8 mouse cellular contexts compared by ENCODE assay signal in genomic region chr1:133800948-133801393, GRCm38 (mm10). TPM values are rescaled to one million over a fixed set of nuclear protein-coding genes. Genes with fewer than 3 reads are reported as not detected.
DNase-seq lines count a peak whose midpoint lies in the region; ATAC-seq and TF ChIP-seq lines count a peak whose summit lies in the region.

Atp2b4 (minus strand) TSS chr1:133801041.

- peak; percentile 59 for DNase-seq in A20 (ENCODE audit: low read depth, low spot score)
- peak; percentile 95 to 97 for DNase-seq in heart, adult 9 months (ENCODE audit: low spot score in 2 of 2)
- peak; percentile 84 to 93 for DNase-seq in monocyte, adult 2 months (ENCODE audit: low read depth in 1 of 2, low spot score in 2 of 2)
- peak; percentile 87 to 92 for DNase-seq in spleen, postnatal 36 days (ENCODE audit: low spot score in 2 of 2)

- no peaks in the 10 kb centered on the region for H3K27me3 ChIP-seq in kidney, embryonic 14.5 days (ENCODE audit: control insufficient read depth, insufficient read depth, low read length)
- no peaks in the 10 kb centered on the region for H3K27me3 ChIP-seq in limb, embryonic 15.5 days

- peak within 1 kb of the TSS; percentile 55; the same call in 1 of the 2 replicates for H3K9ac ChIP-seq in kidney, embryonic 14.5 days (ENCODE audit: low read depth, low read length)
- H3K9ac ChIP-seq in limb, embryonic 15.5 days = peak within 1 kb of the TSS; percentile 51

- TF ChIP-seq CTCF in bone marrow macrophage, adult 2 months (IDR thresholded peaks at IDR 0.05; ENCODE audit: low read depth, low read length) = no peak
- no peak for TF ChIP-seq CTCF in embryonic fibroblast, embryonic 13.5 days (IDR thresholded peaks at IDR 0.05; ENCODE audit: borderline replicate concordance, insufficient read depth, low read length)

- H3K36me3 ChIP-seq in kidney, embryonic 14.5 days (ENCODE audit: control insufficient read depth, insufficient read depth, low read length) = no peaks in the 10 kb centered on the region
- no peaks in the 10 kb centered on the region for H3K36me3 ChIP-seq in limb, embryonic 15.5 days

- no peak within 1 kb of the TSS for H3K27ac ChIP-seq in bone marrow macrophage, adult 2 months (ENCODE audit: insufficient read depth, low read depth, low read length)
- H3K27ac ChIP-seq in embryonic fibroblast, embryonic 13.5 days (ENCODE audit: insufficient read depth, low read length) = no peak within 1 kb of the TSS
- H3K27ac ChIP-seq in kidney, embryonic 14.5 days (ENCODE audit: low read depth, low read length) = 0 out of 2 replicates have a peak within 1 kb of the TSS, but pooled peaks have one; percentile 19
- H3K27ac ChIP-seq in limb, embryonic 15.5 days = peak within 1 kb of the TSS; percentile 78

- peak within 1 kb of the TSS; percentile 94 for H3K4me2 ChIP-seq in kidney, embryonic 14.5 days (replicated peaks; ENCODE audit: low read depth, low read length)
- peak within 1 kb of the TSS; percentile 83 for H3K4me2 ChIP-seq in limb, embryonic 15.5 days

- H3K4me1 ChIP-seq in bone marrow macrophage, adult 2 months (ENCODE audit: control insufficient read depth, insufficient read depth, low read length) = peaks cover 9% of the 10 kb centered on the region
- H3K4me1 ChIP-seq in embryonic fibroblast, embryonic 13.5 days (ENCODE audit: control insufficient read depth, insufficient read depth, low read length) = no peaks in the 10 kb centered on the region
- H3K4me1 ChIP-seq in kidney, embryonic 14.5 days (ENCODE audit: control insufficient read depth, insufficient read depth, low read length) = peaks cover 27% of the 10 kb centered on the region
- peaks cover 40% of the 10 kb centered on the region for H3K4me1 ChIP-seq in limb, embryonic 15.5 days

- under 1% methylated on average over 16 of the region's 16 CpGs for WGBS in kidney, embryonic 14.5 days
- WGBS in limb, embryonic 15.5 days = under 1% methylated on average over 16 of the region's 16 CpGs

- peak within 1 kb of the TSS; percentile 44 for H3K4me3 ChIP-seq in bone marrow macrophage, adult 2 months (ENCODE audit: insufficient read depth, low read length)
- H3K4me3 ChIP-seq in embryonic fibroblast, embryonic 13.5 days (ENCODE audit: insufficient read depth, low read length) = peak within 1 kb of the TSS; percentile 69
- H3K4me3 ChIP-seq in kidney, embryonic 14.5 days (ENCODE audit: low read length) = peak within 1 kb of the TSS; percentile 64
- peak within 1 kb of the TSS; percentile 65 for H3K4me3 ChIP-seq in limb, embryonic 15.5 days

- TF ChIP-seq POLR2A in bone marrow macrophage, adult 2 months (IDR thresholded peaks at IDR 0.05; ENCODE audit: borderline replicate concordance, low read depth, low read length) = no peak
- 0 out of 2 replicates have a peak, but pooled peaks have one; percentile 39 for TF ChIP-seq POLR2A in embryonic fibroblast, embryonic 13.5 days (IDR thresholded peaks at IDR 0.05; ENCODE audit: low read depth, low read length)

- ATAC-seq in kidney, embryonic 14.5 days (ENCODE audit: low FRiP score, low TSS enrichment) = peak; percentile 86
- peak; percentile 87 for ATAC-seq in limb, embryonic 15.5 days (ENCODE audit: insufficient number of reproducible peaks, low FRiP score, low TSS enrichment, low read depth)

- no peaks in the 10 kb centered on the region for H3K9me3 ChIP-seq in kidney, embryonic 14.5 days (ENCODE audit: control insufficient read depth, low read length)
- H3K9me3 ChIP-seq in limb, embryonic 15.5 days = no peaks in the 10 kb centered on the region

RNA-seq across cellular contexts. Expression of gene Atp2b4, which starts in this region (rescaled TPM):
- 2.9 and 3.7 TPM in 2 replicates for polyA plus RNA-seq in bone marrow macrophage, adult 2 months (2012; ENCODE audit: insufficient read depth, insufficient read length, missing spikeins)
- 37.2 and 41.3 TPM in 2 replicates for polyA plus RNA-seq in embryonic fibroblast, embryonic 13.5 days (2011; ENCODE audit: insufficient read length, low read depth, missing spikeins)
- polyA plus RNA-seq in kidney, embryonic 14.5 days (2014; fragmentation: Nextera tagmentation; extraction: Ambion mirVana) = 5.2 and 9.6 TPM in 2 replicates
- 22.4 and 23.9 TPM in 2 replicates for polyA plus RNA-seq in limb, embryonic 15.5 days (2015; fragmentation: Nextera tagmentation; extraction: Ambion mirVana)

Comparison
In these comparisons a context has a peak if more than half of its experiments do, and no peak if none do; other contexts are left out.
1. H3K27ac ChIP-seq: peak in kidney, embryonic 14.5 days (single experiment) and limb, embryonic 15.5 days (single experiment); none in bone marrow macrophage, adult 2 months (single experiment) and embryonic fibroblast, embryonic 13.5 days (single experiment).
2. Peak in every context shown above with its lines, with median percentiles within 50 percentile points of each other: DNase-seq and H3K4me3 ChIP-seq.